Mouse (Mus musculus): ENCODE measurements around the gene Soat2.

The Soat2 gene

GRCm38 (mm10) chr15:102114651-102115260, 35.6 kb upstream of the Soat2 start:
- no peak for DNase-seq

- no peak for DNase-seq
Measured at GRCm38 (mm10) chr15:102115731-102116231, 34.5 kb upstream of the Soat2 start.

- peak in 1 of 2 experiments; percentile 38 for DNase-seq
Measured at GRCm38 (mm10) chr15:102116753-102117415, 33.4 kb upstream of the Soat2 start.

GRCm38 (mm10) chr15:102117461-102118443, 32.6 kb upstream of the Soat2 start:
- peak; percentile 79 to 81 for DNase-seq

GRCm38 (mm10) chr15:102118591-102118990, 31.7 kb upstream of the Soat2 start:
- no peak for DNase-seq

GRCm38 (mm10) chr15:102119121-102119830, 31.1 kb upstream of the Soat2 start:
- DNase-seq = no peak

GRCm38 (mm10) chr15:102119831-102120170, 30.5 kb upstream of the Soat2 start:
- DNase-seq = no peak

GRCm38 (mm10) chr15:102120530-102120929, 29.8 kb upstream of the Soat2 start:
- peak in 1 of 2 experiments; percentile 55 for DNase-seq

- peak; percentile 83 to 87 for DNase-seq
Measured at GRCm38 (mm10) chr15:102126303-102126702, 24.0 kb upstream of the Soat2 start.

- peak in 1 of 2 experiments; percentile 58 for DNase-seq
Measured at GRCm38 (mm10) chr15:102133314-102133713, 17.0 kb upstream of the Soat2 start.

- no peak for DNase-seq
Measured at GRCm38 (mm10) chr15:102134709-102135108, 15.6 kb upstream of the Soat2 start.

- DNase-seq = no peak
Measured at GRCm38 (mm10) chr15:102135522-102136128, 14.7 kb upstream of the Soat2 start.

- DNase-seq = peak; percentile 96 to 97
Measured at GRCm38 (mm10) chr15:102136129-102136758, 14.1 kb upstream of the Soat2 start, which contains the start of gene Spryd3. Spryd3 (minus strand) TSS chr15:102136234.

- no peak for DNase-seq
Measured at GRCm38 (mm10) chr15:102141120-102141519, 9.2 kb upstream of the Soat2 start.

GRCm38 (mm10) chr15:102142914-102143912, 7.1 kb upstream of the Soat2 start:
- no peak for DNase-seq

- DNase-seq = no peak
Measured at GRCm38 (mm10) chr15:102144274-102144711, 6.0 kb upstream of the Soat2 start, which contains the start of gene Igfbp6. Igfbp6 (plus strand) TSS chr15:102144362.

GRCm38 (mm10) chr15:102144726-102145125, 5.6 kb upstream of the Soat2 start:
- no peak for DNase-seq

- DNase-seq = no peak
Measured at GRCm38 (mm10) chr15:102145330-102145729, 5.0 kb upstream of the Soat2 start.

- DNase-seq = no peak
Measured at GRCm38 (mm10) chr15:102146089-102146488, 4.2 kb upstream of the Soat2 start.

- peak; percentile 51 to 79 for DNase-seq
Measured at GRCm38 (mm10) chr15:102146882-102147281, 3.4 kb upstream of the Soat2 start.

Data from kidney, postnatal 36 days (tissue).